Mouse (Mus musculus) cerebellum, postnatal 36 days (tissue): ENCODE measurements around the gene Ppm1h.

Source experiments
- DNase-seq, 2 experiments: peaks; one replicate each; pipeline ENCODE4 v3.0.0; 2021 to 2022; ENCODE audit warnings: mixed read lengths in 2 of 2

Gene Ppm1h

GRCm38 (mm10) chr10:122678541-122679436 is at the start of gene Ppm1h:
Gene Ppm1h (plus strand): TSS chr10:122678762.
- peak; percentile 73 to 75 for DNase-seq

- no peak for DNase-seq
Measured at GRCm38 (mm10) chr10:122629003-122629402, 49.6 kb upstream of the Ppm1h start.

GRCm38 (mm10) chr10:122639879-122640278 is 38.7 kb upstream of the Ppm1h start:
- DNase-seq = no peak

- DNase-seq = no peak
Measured at GRCm38 (mm10) chr10:122641263-122641795, 37.2 kb upstream of the Ppm1h start.

GRCm38 (mm10) chr10:122642125-122642524 is 36.4 kb upstream of the Ppm1h start:
- DNase-seq = no peak

- DNase-seq = no peak
Measured at GRCm38 (mm10) chr10:122651932-122652331, 26.6 kb upstream of the Ppm1h start.

- DNase-seq = no peak
Measured at GRCm38 (mm10) chr10:122652578-122652977, 26.0 kb upstream of the Ppm1h start.

GRCm38 (mm10) chr10:122665652-122666051 is 12.9 kb upstream of the Ppm1h start:
- DNase-seq = no peak

GRCm38 (mm10) chr10:122671253-122671652 is 7.3 kb upstream of the Ppm1h start:
- DNase-seq = no peak

- DNase-seq = no peak
Measured at GRCm38 (mm10) chr10:122672044-122672443, 6.5 kb upstream of the Ppm1h start.

GRCm38 (mm10) chr10:122679437-122680045 is 979 bp downstream of the Ppm1h start:
- DNase-seq = peak; percentile 52 to 56

GRCm38 (mm10) chr10:122680387-122681084 is 2.0 kb downstream of the Ppm1h start:
- DNase-seq = peak; percentile 66 to 67

GRCm38 (mm10) chr10:122681085-122681408 is 2.5 kb downstream of the Ppm1h start:
- no peak for DNase-seq

- no peak for DNase-seq
Measured at GRCm38 (mm10) chr10:122683819-122684330, 5.3 kb downstream of the Ppm1h start.

- DNase-seq = no peak
Measured at GRCm38 (mm10) chr10:122685297-122685696, 6.7 kb downstream of the Ppm1h start.

GRCm38 (mm10) chr10:122685836-122686531 is 7.4 kb downstream of the Ppm1h start:
- DNase-seq = no peak

GRCm38 (mm10) chr10:122690698-122691097 is 12.1 kb downstream of the Ppm1h start:
- DNase-seq = no peak

GRCm38 (mm10) chr10:122693158-122693777 is 14.7 kb downstream of the Ppm1h start:
- peak; percentile 76 to 78 for DNase-seq

GRCm38 (mm10) chr10:122693911-122694618 is 15.5 kb downstream of the Ppm1h start:
- DNase-seq = no peak

- DNase-seq = no peak
Measured at GRCm38 (mm10) chr10:122696335-122696734, 17.8 kb downstream of the Ppm1h start.

GRCm38 (mm10) chr10:122698347-122698746 is 19.8 kb downstream of the Ppm1h start:
- DNase-seq = no peak
